Mouse (Mus musculus): ENCODE measurements at regions not wholly inside any gene's neighbourhood (a gene's known extent, or its start where the extent isn't known, plus 50 kb on each side); places are given as distances from the start of the nearest gene placed in this dataset.

GRCm38 (mm10) chr8:98613834-98614428, 802.3 kb downstream of the Cdh8 start:
- peak in 1 of 2 experiments; percentile 12 for DNase-seq (ENCODE audit: low spot score in 2 of 2)

- DNase-seq (ENCODE audit: low spot score in 2 of 2) = peak; percentile 38 to 71
These were observed 843.4 kb downstream of the Cdh8 start for GRCm38 (mm10) chr8:98572597-98573514.

- DNase-seq (ENCODE audit: low spot score in 2 of 2) = no peak
These were observed 849.6 kb downstream of the Cdh8 start for GRCm38 (mm10) chr8:98566661-98567060.

DNA sequence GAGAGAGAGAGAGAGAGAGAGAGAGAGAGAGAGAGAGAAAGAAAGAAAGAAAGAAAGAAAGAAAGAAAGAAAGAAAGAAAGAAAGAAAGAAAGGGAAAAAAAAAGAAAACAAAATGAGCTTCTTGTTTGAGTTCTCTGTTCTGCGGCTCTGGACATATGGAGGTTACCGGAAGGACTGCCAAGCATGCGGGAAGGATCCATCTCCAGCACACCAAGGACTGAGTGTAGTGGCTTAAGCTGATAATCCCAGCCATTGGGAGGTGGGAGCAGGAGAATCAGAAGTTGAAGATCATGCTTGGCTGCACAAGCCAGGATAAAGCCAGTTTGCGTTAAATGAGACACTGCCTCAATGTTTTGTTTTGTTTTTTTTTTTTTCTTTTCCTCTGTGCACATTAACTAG, 897.8 kb downstream of the Cdh8 start:
- DNase-seq (ENCODE audit: low spot score in 2 of 2) = no peak

DNA sequence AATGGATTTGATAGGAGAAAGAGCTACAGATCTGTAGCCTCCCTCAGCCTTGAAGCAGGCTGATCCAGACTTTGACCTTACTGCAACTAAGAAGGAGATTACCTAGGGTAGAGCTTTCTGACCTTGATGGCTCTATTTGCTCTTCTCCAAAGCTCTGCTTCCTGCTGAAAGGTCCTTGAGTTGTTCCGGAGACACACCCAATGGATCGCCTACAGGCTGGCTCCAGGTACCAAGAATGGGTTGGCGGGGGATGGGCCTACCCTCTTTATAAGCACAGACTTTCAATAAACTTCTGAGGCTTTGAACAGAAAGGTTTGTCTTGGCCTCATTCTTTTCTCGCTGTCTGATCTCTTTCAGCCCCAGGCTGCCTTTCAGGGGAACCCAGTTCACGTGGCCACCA, 901.0 kb downstream of the Cdh8 start:
- no peak for DNase-seq (ENCODE audit: low spot score in 2 of 2)

DNA sequence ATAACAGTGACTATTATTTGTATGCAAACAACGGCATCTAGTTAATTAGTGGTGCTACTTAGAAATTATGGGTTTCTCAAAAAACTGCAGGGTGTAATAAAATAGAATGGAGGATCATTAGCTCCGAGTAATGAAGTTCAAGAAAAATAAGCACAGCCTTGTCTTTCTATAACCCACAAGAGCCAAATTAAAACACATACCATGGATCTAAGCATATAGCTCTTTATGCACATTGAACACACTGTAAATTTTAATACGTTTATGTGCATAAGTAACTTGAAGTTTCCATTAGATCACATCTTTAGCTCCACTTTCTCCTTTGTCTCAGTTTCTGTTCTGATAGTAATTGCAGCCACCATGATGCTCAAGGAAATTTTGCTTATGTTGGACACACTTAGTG, 919.5 kb downstream of the Cdh8 start:
- no peak for DNase-seq (ENCODE audit: low spot score in 2 of 2)

DNA sequence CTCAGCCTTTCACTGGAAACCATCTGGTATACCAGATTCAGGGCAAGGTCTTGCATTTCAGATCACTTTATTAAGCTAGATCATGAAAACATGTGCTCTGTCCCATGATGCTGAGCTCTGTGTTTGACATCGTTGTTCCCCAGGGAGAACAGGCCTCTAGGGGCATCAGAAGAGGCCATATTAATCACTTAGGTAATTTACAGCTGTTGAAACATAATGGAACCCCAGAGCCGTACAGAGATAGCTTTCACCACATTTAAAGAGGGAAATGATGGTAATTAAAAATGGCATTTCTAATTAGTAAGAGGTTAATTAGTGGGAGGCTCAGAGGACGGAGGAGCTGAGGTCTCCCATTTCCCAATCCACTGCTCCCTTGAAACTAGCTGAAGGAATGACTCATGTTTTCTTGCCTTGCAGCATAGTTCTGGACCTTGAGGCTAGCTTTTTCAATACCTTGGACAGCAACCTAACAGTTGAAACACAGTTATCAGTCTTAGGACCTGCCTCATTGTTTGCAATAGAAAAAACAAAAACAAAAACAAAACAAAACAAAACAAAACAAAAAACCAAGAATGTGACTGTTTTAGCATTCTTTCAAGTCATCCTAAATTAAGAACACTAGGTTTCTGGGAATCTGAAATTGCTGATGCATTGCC, 952.8 kb downstream of the Cdh8 start:
- no peak for DNase-seq (ENCODE audit: low spot score in 2 of 2)

GRCm38 (mm10) chr8:98455539-98455938, 960.7 kb downstream of the Cdh8 start:
- no peak for DNase-seq (ENCODE audit: low spot score in 2 of 2)

Data from layer of hippocampus, adult 18-20 months (tissue).